Mouse (Mus musculus) olfactory bulb, adult 2 months (tissue): ENCODE measurements around the gene Ern1.

Experiments used
- CTCF ChIP-seq: fragments of 200-500 bp; IDR thresholded peaks from 2 replicates; pipeline ENCODE4 v1.5.1; 2012; ENCODE audit warnings: low read depth, mild to moderate bottlenecking, low read length, moderate library complexity; ENCODE audit not compliant: insufficient read depth
- POLR2A ChIP-seq: fragments of 200-500 bp; IDR thresholded peaks from 2 replicates; pipeline ENCODE4 v1.6.1; 2012; ENCODE audit warnings: mild to moderate bottlenecking, low read depth, low read length, moderate library complexity; ENCODE audit not compliant: insufficient read depth

DNA sequence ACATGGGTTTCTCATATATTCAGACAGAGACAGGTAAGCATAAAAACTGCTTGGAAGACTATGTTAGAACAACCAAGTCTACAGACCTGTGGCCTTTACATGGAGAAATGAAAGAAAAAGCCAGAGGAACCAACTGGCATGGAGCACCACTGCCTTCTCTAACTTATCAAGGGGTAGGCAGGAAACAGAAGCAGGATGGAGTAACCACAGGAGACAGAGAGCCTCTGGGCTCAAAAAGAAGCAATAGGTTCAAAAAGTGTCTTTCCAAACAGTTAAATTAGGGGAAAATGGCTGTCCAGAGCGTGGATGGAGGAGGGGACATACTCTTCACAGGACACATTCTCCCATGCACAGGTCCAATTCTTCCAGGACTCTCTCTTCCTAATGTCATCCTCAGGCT, 16.0 kb downstream of the Ern1 start:
- TF ChIP-seq POLR2A (no peak), CTCF (no peak)
